Mouse (Mus musculus): ENCODE measurements around the gene Lrguk.

- TF ChIP-seq CTCF (IDR thresholded peaks at IDR 0.05; ENCODE audit: borderline replicate concordance, extremely low read depth, insufficient read depth, insufficient read length) (no peak), POLR2A (IDR thresholded peaks at IDR 0.05; ENCODE audit: borderline replicate concordance, extremely low read depth, insufficient read depth, insufficient read length, poor library complexity, severe bottlenecking) (no peak)
Observed at GRCm38 (mm10) chr6:34162607-34163006, 133.4 kb downstream of the Lrguk start.
